Mouse (Mus musculus) lung, postnatal 4 days (tissue): ENCODE results near the gene Eid2b.

Source experiments
- DNase-seq, 2 experiments: peaks; one replicate each; pipeline ENCODE4 v3.0.0; 2021

Gene Eid2b

GRCm38 (mm10) chr7:28301616-28302433, 24.3 kb downstream of the Eid2b start, which contains the start of gene Dll3:
Gene Dll3 (minus strand): TSS chr7:28302238.
- peak; percentile 71 for DNase-seq

- no peak for DNase-seq
Observed at GRCm38 (mm10) chr7:28305641-28306040, 28.1 kb downstream of the Eid2b start.

- no peak for DNase-seq
Observed at GRCm38 (mm10) chr7:28306216-28306615, 28.7 kb downstream of the Eid2b start.

- no peak for DNase-seq
Observed at GRCm38 (mm10) chr7:28309737-28310136, 32.2 kb downstream of the Eid2b start.

GRCm38 (mm10) chr7:28311151-28311925, 33.8 kb downstream of the Eid2b start:
- no peak for DNase-seq

GRCm38 (mm10) chr7:28311926-28312543, 34.5 kb downstream of the Eid2b start, which contains the start of gene Timm50:
Gene Timm50 (minus strand): TSS chr7:28312072.
- DNase-seq, result peak; percentile 97 to 98

GRCm38 (mm10) chr7:28318036-28318435, 40.5 kb downstream of the Eid2b start:
- DNase-seq, result no peak

GRCm38 (mm10) chr7:28318714-28319113, 41.2 kb downstream of the Eid2b start:
- no peak for DNase-seq

GRCm38 (mm10) chr7:28321974-28322720, 44.6 kb downstream of the Eid2b start:
- DNase-seq, result no peak

GRCm38 (mm10) chr7:28325293-28325692, 47.8 kb downstream of the Eid2b start:
- DNase-seq, result no peak

GRCm38 (mm10) chr7:28326457-28326856, 48.9 kb downstream of the Eid2b start:
- no peak for DNase-seq

- DNase-seq, result no peak
Observed at GRCm38 (mm10) chr7:28328260-28328659, 50.7 kb downstream of the Eid2b start.
